Mouse (Mus musculus) fat pad, adult 2 months (tissue): ENCODE data around the gene Spice1.
A peak's percentile ranks its signal among the peaks of the same experiment; 100 is the strongest.

Source experiments
- DNase-seq: peaks from one replicate; pipeline ENCODE4 v3.0.0-alpha.2; 2011; ENCODE audit warnings: low read depth, low spot score; ENCODE audit errors: extremely low read depth

Gene Spice1

GRCm38 (mm10) chr16:44347071-44347901, at the start of gene Spice1:
TSS of gene Spice1 (plus strand) at chr16:44347121.
- DNase-seq, result peak; percentile 16

GRCm38 (mm10) chr16:44299438-44300093, 47.4 kb upstream of the Spice1 start:
- no peak for DNase-seq

GRCm38 (mm10) chr16:44302126-44302892, 44.6 kb upstream of the Spice1 start:
- DNase-seq, result no peak

- DNase-seq, result no peak
Observed at GRCm38 (mm10) chr16:44303822-44304221, 43.1 kb upstream of the Spice1 start.

GRCm38 (mm10) chr16:44305606-44306005, 41.3 kb upstream of the Spice1 start:
- no peak for DNase-seq

GRCm38 (mm10) chr16:44313422-44313821, 33.5 kb upstream of the Spice1 start:
- DNase-seq, result no peak

- no peak for DNase-seq
Observed at GRCm38 (mm10) chr16:44316350-44316749, 30.6 kb upstream of the Spice1 start.

GRCm38 (mm10) chr16:44320232-44320631, 26.7 kb upstream of the Spice1 start:
- no peak for DNase-seq

- no peak for DNase-seq
Observed at GRCm38 (mm10) chr16:44328644-44329043, 18.3 kb upstream of the Spice1 start.

GRCm38 (mm10) chr16:44330657-44331056, 16.3 kb upstream of the Spice1 start:
- no peak for DNase-seq

GRCm38 (mm10) chr16:44331154-44331553, 15.8 kb upstream of the Spice1 start:
- no peak for DNase-seq

- no peak for DNase-seq
Observed at GRCm38 (mm10) chr16:44331671-44331994, 15.3 kb upstream of the Spice1 start.

GRCm38 (mm10) chr16:44331995-44332860, 14.7 kb upstream of the Spice1 start:
- no peak for DNase-seq

- DNase-seq, result no peak
Observed at GRCm38 (mm10) chr16:44332861-44333284, 14.0 kb upstream of the Spice1 start, which contains the start of gene Sidt1. TSS of gene Sidt1 (minus strand) at chr16:44333196.

GRCm38 (mm10) chr16:44337541-44337940, 9.4 kb upstream of the Spice1 start:
- no peak for DNase-seq

GRCm38 (mm10) chr16:44349801-44350397, 3.0 kb downstream of the Spice1 start:
- no peak for DNase-seq

- no peak for DNase-seq
Observed at GRCm38 (mm10) chr16:44356291-44356690, 9.4 kb downstream of the Spice1 start.

GRCm38 (mm10) chr16:44357571-44358268, 10.8 kb downstream of the Spice1 start:
- DNase-seq, result no peak
